Mouse (Mus musculus) embryonic facial prominence, embryonic 15.5 days (tissue): ENCODE data around the gene Tsen2. TPM values are rescaled to one million over a fixed set of nuclear protein-coding genes. Genes with fewer than 3 reads are reported as not detected.

Experiments used
- ATAC-seq: fragments of 200-750 bp; cut with Nextera tagmentation; 2 replicates; pipeline ENCODE4 v1.8.0; 2017; ENCODE audit warnings: low read depth, moderate TSS enrichment; ENCODE audit not compliant: insufficient number of reproducible peaks, low FRiP score, low TSS enrichment
- H3K27ac ChIP-seq: fragments of 300-500 bp; sonication (generic); replicated peaks from 2 replicates; pipeline ENCODE4 v1.5.1; 2015; ENCODE audit warnings: mild to moderate bottlenecking, inconsistent platforms
- H3K27me3 ChIP-seq: fragments of 300-500 bp; sonication (generic); 2 replicates; pipeline ENCODE4 v1.6.1; 2015; ENCODE audit warnings: inconsistent platforms
- H3K36me3 ChIP-seq: fragments of 300-500 bp; sonication (generic); 2 replicates; pipeline ENCODE4 v1.6.1; 2015; ENCODE audit warnings: mild to moderate bottlenecking, inconsistent platforms
- H3K4me1 ChIP-seq: fragments of 300-500 bp; sonication (generic); 2 replicates; pipeline ENCODE4 v1.6.1; 2015; ENCODE audit warnings: inconsistent platforms
- H3K4me2 ChIP-seq: fragments of 300-500 bp; sonication (generic); replicated peaks from 2 replicates; pipeline ENCODE4 v1.6.1; 2015; ENCODE audit warnings: mild to moderate bottlenecking, inconsistent platforms
- H3K4me3 ChIP-seq: fragments of 300-500 bp; sonication (generic); replicated peaks from 2 replicates; pipeline ENCODE4 v1.5.1; 2015; ENCODE audit warnings: mild to moderate bottlenecking, inconsistent platforms
- H3K9ac ChIP-seq: fragments of 300-500 bp; sonication (generic); 2 replicates; pipeline ENCODE4 v1.6.1; 2015; ENCODE audit warnings: inconsistent platforms
- H3K9me3 ChIP-seq: fragments of 300-500 bp; sonication (generic); replicated peaks from 2 replicates; pipeline ENCODE4 v1.6.1; 2016; ENCODE audit warnings: inconsistent platforms
- WGBS: fragments of 180-500 bp; shearing (Covaris S2); methylation state at CpG from one replicate; pipeline ENCODE4 v1.1.7; 2015; 5-methylcytosine and 5-hydroxymethylcytosine counted together
- polyA plus RNA-seq: library from polyadenylated mRNA; unstranded; fragments of >200 nt; fragmentation: Nextera tagmentation; extraction: Ambion mirVana; gene quantifications from 2 replicates; pipeline ENCODE4 v1.2.1, GENCODE M21; 2015

Tsen2 gene
- polyA plus RNA-seq, 1 experiment from 2014 or later: 31.5 TPM

GRCm38 (mm10) chr6:115582328-115583115 lies 38.1 kb downstream of the Tsen2 start:
- no peak for ATAC-seq
- Histone ChIP-seq H3K4me1 (no peaks in the 10 kb centered on the region), H3K4me3 (no peak overlapping the region), H3K36me3 (peaks cover 28% of the 10 kb centered on the region), H3K9me3 (no peaks in the 10 kb centered on the region), H3K4me2 (no peak overlapping the region), H3K27me3 (no peaks in the 10 kb centered on the region), H3K9ac (no peak overlapping the region), H3K27ac (no peak overlapping the region)
- 74% methylated on average over 10 of the region's 10 CpGs for WGBS

GRCm38 (mm10) chr6:115583430-115584125 lies 39.1 kb downstream of the Tsen2 start:
- H3K27me3 ChIP-seq: no peaks in the 10 kb centered on the region

GRCm38 (mm10) chr6:115584176-115584575 lies 39.7 kb downstream of the Tsen2 start:
- no peak overlapping the region for H3K4me2 ChIP-seq
- no peak overlapping the region for H3K4me3 ChIP-seq
- H3K36me3 ChIP-seq: peaks cover 12% of the 10 kb centered on the region; the same call in 1 of the 2 replicates
- no peaks in the 10 kb centered on the region for H3K4me1 ChIP-seq
- H3K27ac ChIP-seq: no peak overlapping the region
- H3K27me3 ChIP-seq: no peaks in the 10 kb centered on the region
- ATAC-seq: no peak
- 77% methylated on average over 3 of the region's 3 CpGs for WGBS
- no peak overlapping the region for H3K9ac ChIP-seq
- no peaks in the 10 kb centered on the region for H3K9me3 ChIP-seq

More at GRCm38 (mm10) chr6:115583430-115584125, 39.1 kb downstream of the Tsen2 start:
- Histone ChIP-seq H3K9me3 (no peaks in the 10 kb centered on the region), H3K4me1 (no peaks in the 10 kb centered on the region), H3K9ac (no peak overlapping the region), H3K4me2 (no peak overlapping the region), H3K4me3 (no peak overlapping the region), H3K36me3 (peaks cover 18% of the 10 kb centered on the region; the same call in 1 of the 2 replicates), H3K27ac (no peak overlapping the region)
- no peak for ATAC-seq
- 62% methylated on average over 6 of the region's 6 CpGs for WGBS

GRCm38 (mm10) chr6:115586321-115586720 lies 41.9 kb downstream of the Tsen2 start:
- WGBS: 73% methylated on average over 10 of the region's 10 CpGs

GRCm38 (mm10) chr6:115591692-115592359 lies 47.4 kb downstream of the Tsen2 start:
- WGBS: 85% methylated on average over 19 of the region's 19 CpGs
- H3K9ac ChIP-seq: no peak overlapping the region
- no peak overlapping the region for H3K4me2 ChIP-seq
- H3K4me3 ChIP-seq: no peak overlapping the region
- no peaks in the 10 kb centered on the region for H3K9me3 ChIP-seq
- ATAC-seq: no peak
- no peak overlapping the region; the same call in 1 of the 2 replicates for H3K27ac ChIP-seq
- H3K4me1 ChIP-seq: no peaks in the 10 kb centered on the region
- H3K36me3 ChIP-seq: no peaks in the 10 kb centered on the region
- H3K27me3 ChIP-seq: no peaks in the 10 kb centered on the region

More at GRCm38 (mm10) chr6:115586321-115586720, 41.9 kb downstream of the Tsen2 start:
- Histone ChIP-seq H3K9ac (no peak overlapping the region), H3K4me2 (no peak overlapping the region), H3K36me3 (peaks cover 6% of the 10 kb centered on the region; the same call in 1 of the 2 replicates), H3K4me1 (no peaks in the 10 kb centered on the region), H3K9me3 (no peaks in the 10 kb centered on the region), H3K27ac (no peak overlapping the region), H3K4me3 (no peak overlapping the region), H3K27me3 (no peaks in the 10 kb centered on the region)
- no peak for ATAC-seq

- H3K36me3 ChIP-seq: no peaks in the 10 kb centered on the region
- no peaks in the 10 kb centered on the region for H3K9me3 ChIP-seq
- no peaks in the 10 kb centered on the region for H3K4me1 ChIP-seq
- H3K4me2 ChIP-seq: no peak within 1 kb of the TSS
- H3K4me3 ChIP-seq: no peak within 1 kb of the TSS
- H3K27me3 ChIP-seq: no peaks in the 10 kb centered on the region
- no peak within 1 kb of the TSS for H3K9ac ChIP-seq
- no peak for ATAC-seq
- WGBS: 28% methylated on average over 5 of the region's 5 CpGs
- H3K27ac ChIP-seq: no peak within 1 kb of the TSS; the same call in 1 of the 2 replicates
Observed at GRCm38 (mm10) chr6:115592458-115592857, 48.0 kb downstream of the Tsen2 start, which contains the start of gene Mkrn2os. TSS of gene Mkrn2os (minus strand) at chr6:115592576.

- no peaks in the 10 kb centered on the region for H3K27me3 ChIP-seq
- no peak overlapping the region for H3K9ac ChIP-seq
- no peak for ATAC-seq
- H3K4me3 ChIP-seq: no peak overlapping the region
- no peaks in the 10 kb centered on the region for H3K9me3 ChIP-seq
- no peak overlapping the region for H3K4me2 ChIP-seq
- H3K36me3 ChIP-seq: no peaks in the 10 kb centered on the region
- 83% methylated on average over 4 of the region's 4 CpGs for WGBS
- H3K27ac ChIP-seq: no peak overlapping the region
- H3K4me1 ChIP-seq: no peaks in the 10 kb centered on the region
Observed at GRCm38 (mm10) chr6:115593252-115593651, 48.8 kb downstream of the Tsen2 start.

- H3K9ac ChIP-seq: no peak overlapping the region
- H3K36me3 ChIP-seq: no peaks in the 10 kb centered on the region
- no peak overlapping the region for H3K4me2 ChIP-seq
- 73% methylated on average over 3 of the region's 3 CpGs for WGBS
- no peaks in the 10 kb centered on the region for H3K4me1 ChIP-seq
- H3K27me3 ChIP-seq: no peaks in the 10 kb centered on the region
- no peak overlapping the region for H3K27ac ChIP-seq
- no peak for ATAC-seq
- no peak overlapping the region for H3K4me3 ChIP-seq
- no peaks in the 10 kb centered on the region for H3K9me3 ChIP-seq
Observed at GRCm38 (mm10) chr6:115594463-115594862, 50.0 kb downstream of the Tsen2 start.

GRCm38 (mm10) chr6:115595667-115596066 lies 51.2 kb downstream of the Tsen2 start:
- Histone ChIP-seq H3K4me3 (no peak overlapping the region), H3K27ac (no peak overlapping the region), H3K9ac (no peak overlapping the region), H3K36me3 (no peaks in the 10 kb centered on the region), H3K27me3 (no peaks in the 10 kb centered on the region), H3K4me1 (no peaks in the 10 kb centered on the region), H3K9me3 (no peaks in the 10 kb centered on the region), H3K4me2 (no peak overlapping the region)
- WGBS: 60% methylated on average over 3 of the region's 3 CpGs
- ATAC-seq: no peak

GRCm38 (mm10) chr6:115601322-115601714 lies 56.9 kb downstream of the Tsen2 start:
- WGBS: 62% methylated on average over 4 of the region's 4 CpGs
- Histone ChIP-seq H3K9ac (no peak overlapping the region), H3K4me2 (peak overlapping the region; percentile 72), H3K36me3 (no peaks in the 10 kb centered on the region; the same call in 1 of the 2 replicates), H3K4me3 (peak overlapping the region; percentile 93), H3K27me3 (no peaks in the 10 kb centered on the region), H3K4me1 (peaks cover 13% of the 10 kb centered on the region), H3K9me3 (no peaks in the 10 kb centered on the region), H3K27ac (no peak overlapping the region)
- no peak for ATAC-seq
